Mouse (Mus musculus) olfactory bulb, adult 2 months (tissue): Measurements from ENCODE around the gene Triap1.

ENCODE experiments used
- CTCF ChIP-seq: fragments of 200-500 bp; IDR thresholded peaks from 2 replicates; pipeline ENCODE4 v1.5.1; 2012; ENCODE audit warnings: low read depth, mild to moderate bottlenecking, low read length, moderate library complexity; ENCODE audit not compliant: insufficient read depth
- POLR2A ChIP-seq: fragments of 200-500 bp; IDR thresholded peaks from 2 replicates; pipeline ENCODE4 v1.6.1; 2012; ENCODE audit warnings: mild to moderate bottlenecking, low read depth, low read length, moderate library complexity; ENCODE audit not compliant: insufficient read depth

GRCm38 (mm10) chr5:115327610-115328548 is 13.1 kb upstream of the Triap1 start:
- TF ChIP-seq POLR2A (no peak), CTCF (no peak)
